Mouse (Mus musculus): ENCODE measurements around the gene Auh.

GRCm38 (mm10) chr13:52902517-52902916 is 27.0 kb downstream of the Auh start:
- TF ChIP-seq CTCF (IDR thresholded peaks at IDR 0.05; ENCODE audit: extremely low read depth, insufficient read length, insufficient replicate concordance, low read depth, low read length) (no peak), POLR2A (IDR thresholded peaks at IDR 0.05; ENCODE audit: low read depth, low read length) (no peak)

Measured in small intestine, adult 2 months (tissue).